Mouse (Mus musculus): ENCODE measurements around the gene Cry2. TPM values are rescaled to one million over a fixed set of nuclear protein-coding genes. Genes with fewer than 3 reads are reported as not detected.
"Not testable (repeated sequence)": the region's sequence is repeated elsewhere in the genome, so short reads cannot be mapped to it uniquely, and the experiment has no call there.

Cry2 gene
- 10 to 100 TPM; 22.7 to 27.3 TPM for total RNA-seq (2021)
- long read RNA-seq, experiment 1, transcript Cry2-201 (12 exons, 3,976 nt), result major isoform, 36 of 42 reads
- long read RNA-seq, experiment 1, partial matches to known transcripts, result 1 of 42 reads
- long read RNA-seq, experiment 1, other reads (novel, unspliced or antisense), result 5 of 42 reads
- long read RNA-seq, experiment 2, transcript Cry2-201 (12 exons, 3,976 nt), result major isoform, 36 of 44 reads
- long read RNA-seq, experiment 2, partial matches to known transcripts, result 6 of 44 reads
- long read RNA-seq, experiment 2, other reads (novel, unspliced or antisense), result 2 of 44 reads

- peak; percentile 99 for DNase-seq
- intact Hi-C loops (cut with DNase I; ENCODE audit: low total_unique reads), result no loop called here
Observed at GRCm38 (mm10) chr2:92433578-92434374, at the start of gene Cry2. Gene Cry2, minus strand, starts transcription at chr2:92434043.

- no peak for DNase-seq
Observed at GRCm38 (mm10) chr2:92483505-92483904, 49.7 kb upstream of the Cry2 start.

GRCm38 (mm10) chr2:92482551-92482950 lies 48.7 kb upstream of the Cry2 start:
- intact Hi-C loops (cut with DNase I; ENCODE audit: low total_unique reads), result loop anchor here (10.0 kb wide), 1 partner anchor 122 kb away; no protein-coding TSS in a partner anchor
- no peak for DNase-seq

More at GRCm38 (mm10) chr2:92483505-92483904, 49.7 kb upstream of the Cry2 start:
- intact Hi-C loops (cut with DNase I; ENCODE audit: low total_unique reads), result loop anchor here (10.0 kb wide), 1 partner anchor 121 kb away; no protein-coding TSS in a partner anchor

- DNase-seq, result no peak
- intact Hi-C loops (cut with DNase I; ENCODE audit: low total_unique reads), result no loop called here
Observed at GRCm38 (mm10) chr2:92478313-92478688, 44.5 kb upstream of the Cry2 start.

GRCm38 (mm10) chr2:92477672-92478312 lies 43.9 kb upstream of the Cry2 start:
- DNase-seq, result no peak
- intact Hi-C loops (cut with DNase I; ENCODE audit: low total_unique reads), result no loop called here

GRCm38 (mm10) chr2:92476580-92476979 lies 42.7 kb upstream of the Cry2 start:
- DNase-seq; intact Hi-C loops (cut with DNase I; ENCODE audit: low total_unique reads): not testable (repeated sequence)

- DNase-seq, result no peak
- intact Hi-C loops (cut with DNase I; ENCODE audit: low total_unique reads), result no loop called here
Observed at GRCm38 (mm10) chr2:92475711-92476110, 41.9 kb upstream of the Cry2 start.

GRCm38 (mm10) chr2:92474920-92475319 lies 41.1 kb upstream of the Cry2 start:
- DNase-seq, result no peak
- intact Hi-C loops (cut with DNase I; ENCODE audit: low total_unique reads), result no loop called here

GRCm38 (mm10) chr2:92471886-92472670 lies 38.2 kb upstream of the Cry2 start:
- intact Hi-C loops (cut with DNase I; ENCODE audit: low total_unique reads), result no loop called here
- no peak for DNase-seq

- DNase-seq, result no peak
- intact Hi-C loops (cut with DNase I; ENCODE audit: low total_unique reads), result no loop called here
Observed at GRCm38 (mm10) chr2:92464690-92465089, 30.8 kb upstream of the Cry2 start.

GRCm38 (mm10) chr2:92461215-92461614 lies 27.4 kb upstream of the Cry2 start:
- no peak for DNase-seq
- intact Hi-C loops (cut with DNase I; ENCODE audit: low total_unique reads), result no loop called here

- peak; percentile 21 for DNase-seq
- intact Hi-C loops (cut with DNase I; ENCODE audit: low total_unique reads), result no loop called here
Observed at GRCm38 (mm10) chr2:92459921-92460707, 26.3 kb upstream of the Cry2 start, which contains the start of gene Slc35c1. Gene Slc35c1, minus strand, starts transcription at chr2:92460538.

GRCm38 (mm10) chr2:92459141-92459920 lies 25.5 kb upstream of the Cry2 start:
- DNase-seq, result peak; percentile 80
- intact Hi-C loops (cut with DNase I; ENCODE audit: low total_unique reads), result no loop called here

- DNase-seq, result no peak
Observed at GRCm38 (mm10) chr2:92458481-92458880, 24.6 kb upstream of the Cry2 start.

GRCm38 (mm10) chr2:92456970-92457530 lies 23.2 kb upstream of the Cry2 start:
- intact Hi-C loops (cut with DNase I; ENCODE audit: low total_unique reads), result no loop called here
- DNase-seq, result no peak

More at GRCm38 (mm10) chr2:92458481-92458880, 24.6 kb upstream of the Cry2 start:
- intact Hi-C loops (cut with DNase I; ENCODE audit: low total_unique reads), result no loop called here

- no peak for DNase-seq
- intact Hi-C loops (cut with DNase I; ENCODE audit: low total_unique reads), result no loop called here
Observed at GRCm38 (mm10) chr2:92455704-92456103, 21.9 kb upstream of the Cry2 start.

GRCm38 (mm10) chr2:92454166-92454565 lies 20.3 kb upstream of the Cry2 start:
- no peak for DNase-seq
- intact Hi-C loops (cut with DNase I; ENCODE audit: low total_unique reads), result no loop called here

- intact Hi-C loops (cut with DNase I; ENCODE audit: low total_unique reads), result no loop called here
- DNase-seq, result no peak
Observed at GRCm38 (mm10) chr2:92451126-92451525, 17.3 kb upstream of the Cry2 start.
